Mouse (Mus musculus) lung, postnatal 0 days (tissue): ENCODE data around the gene Neu3. TPM values are rescaled to one million over a fixed set of nuclear protein-coding genes. Genes with fewer than 3 reads are reported as not detected.
A peak's percentile ranks its signal among the peaks of the same experiment; 100 is the strongest.

Experiments
- ATAC-seq: fragments of 200-750 bp; cut with Nextera tagmentation; 2 replicates; pipeline ENCODE4 v1.8.0; 2017; ENCODE audit warnings: moderate library complexity
- DNase-seq: peaks from one replicate; pipeline ENCODE4 v3.0.0-alpha.2; 2016; ENCODE audit warnings: low spot score
- H3K27ac ChIP-seq: fragments of 300-500 bp; sonication (generic); 2 replicates; pipeline ENCODE4 v1.5.1; 2014; ENCODE audit warnings: antibody characterized with exemption, mild to moderate bottlenecking, low read length, mixed read lengths
- H3K27me3 ChIP-seq: fragments of 300-500 bp; sonication (generic); replicated peaks from 2 replicates; pipeline ENCODE4 v1.6.1; 2014; ENCODE audit warnings: low read length, mixed read lengths; ENCODE audit not compliant: insufficient read depth
- H3K36me3 ChIP-seq: fragments of 300-500 bp; sonication (generic); 2 replicates; pipeline ENCODE4 v1.6.1; 2014; ENCODE audit warnings: low read length, mixed read lengths; ENCODE audit not compliant: insufficient read depth
- H3K4me1 ChIP-seq: fragments of 300-500 bp; sonication (generic); 2 replicates; pipeline ENCODE4 v1.6.1; 2014; ENCODE audit warnings: antibody characterized with exemption, low read depth, low read length, mixed read lengths; ENCODE audit not compliant: insufficient read depth
- H3K4me2 ChIP-seq: fragments of 300-500 bp; sonication (generic); replicated peaks from 2 replicates; pipeline ENCODE4 v1.6.1; 2014; ENCODE audit warnings: low read depth, mild to moderate bottlenecking, low read length, moderate library complexity, mixed read lengths
- H3K4me3 ChIP-seq: fragments of 300-500 bp; sonication (generic); 2 replicates; pipeline ENCODE4 v1.5.1; 2014; ENCODE audit warnings: low read depth, low read length
- H3K9ac ChIP-seq: fragments of 300-500 bp; sonication (generic); replicated peaks from 2 replicates; pipeline ENCODE4 v1.6.1; 2014; ENCODE audit warnings: low read depth, mild to moderate bottlenecking
- H3K9me3 ChIP-seq: fragments of 300-500 bp; sonication (generic); 2 replicates; pipeline ENCODE4 v1.6.1; 2016; ENCODE audit warnings: low read length, mixed read lengths
- CTCF ChIP-seq: IDR thresholded peaks from 2 replicates; pipeline ENCODE4 v1.5.1; 2016; ENCODE audit warnings: antibody characterized with exemption, mild to moderate bottlenecking
- EP300 ChIP-seq: IDR thresholded peaks from 2 replicates; pipeline ENCODE4 v1.6.1; 2016; ENCODE audit warnings: antibody characterized with exemption, mild to moderate bottlenecking, control low read depth
- WGBS: fragments of 180-500 bp; shearing (Covaris S2); extraction: QIAGEN DNeasy Blood & Tissue Kit; methylation state at CpG from one replicate; pipeline ENCODE4 v1.1.7; 2014; 5-methylcytosine and 5-hydroxymethylcytosine counted together
- polyA plus RNA-seq: library from polyadenylated mRNA; unstranded; fragments of >200 nt; fragmentation: Nextera tagmentation; extraction: Ambion mirVana; gene quantifications from 2 replicates; pipeline ENCODE4 v1.2.1, GENCODE M21; 2015

The Neu3 gene
- polyA plus RNA-seq, 1 experiment from 2014 or later = 7.6 TPM

GRCm38 (mm10) chr7:99864241-99865028, 36.2 kb upstream of the Neu3 start:
- peaks cover 3% of the 10 kb centered on the region; the same call in 1 of the 2 replicates for H3K4me1 ChIP-seq
- WGBS = 55% methylated on average over 11 of the region's 11 CpGs
- H3K9me3 ChIP-seq = no peaks in the 10 kb centered on the region
- TF ChIP-seq CTCF (no peak), EP300 (no peak)
- no peak overlapping the region for H3K4me3 ChIP-seq
- no peaks in the 10 kb centered on the region for H3K36me3 ChIP-seq
- H3K9ac ChIP-seq = no peak overlapping the region
- H3K27me3 ChIP-seq = no peaks in the 10 kb centered on the region
- ATAC-seq (no peak), DNase-seq (no peak)
- H3K27ac ChIP-seq = no peak overlapping the region
- H3K4me2 ChIP-seq = no peak overlapping the region

GRCm38 (mm10) chr7:99863362-99863761, 35.1 kb upstream of the Neu3 start, which contains the start of gene Spcs2:
TSS of gene Spcs2 (minus strand) at chr7:99863462.
- Histone ChIP-seq H3K9me3 (no peaks in the 10 kb centered on the region), H3K27me3 (no peaks in the 10 kb centered on the region), H3K4me1 (peaks cover 3% of the 10 kb centered on the region; the same call in 1 of the 2 replicates), H3K27ac (no peak within 1 kb of the TSS), H3K36me3 (no peaks in the 10 kb centered on the region), H3K4me2 (no peak within 1 kb of the TSS), H3K4me3 (no peak within 1 kb of the TSS), H3K9ac (no peak within 1 kb of the TSS)
- no peak for DNase-seq
- TF ChIP-seq EP300 = no peak
- no peak for TF ChIP-seq CTCF
- WGBS = 39% methylated on average over 7 of the region's 7 CpGs
- no peak for ATAC-seq

GRCm38 (mm10) chr7:99858813-99859585, 30.8 kb upstream of the Neu3 start, which contains the start of gene Xrra1:
TSS of gene Xrra1 (plus strand) at chr7:99859116.
- Histone ChIP-seq H3K4me3 (peak within 1 kb of the TSS; percentile 83), H3K9me3 (no peaks in the 10 kb centered on the region), H3K4me1 (peaks cover 8% of the 10 kb centered on the region; the same call in 1 of the 2 replicates), H3K27me3 (no peaks in the 10 kb centered on the region), H3K9ac (peak within 1 kb of the TSS; percentile 76), H3K27ac (peak within 1 kb of the TSS; percentile 54), H3K36me3 (no peaks in the 10 kb centered on the region), H3K4me2 (peak within 1 kb of the TSS; percentile 59)
- DNase-seq (peak; percentile 100), ATAC-seq (peak; percentile 99)
- under 1% methylated on average over 42 of the region's 42 CpGs for WGBS
- TF ChIP-seq EP300 = no peak
- no peak for TF ChIP-seq CTCF

DNA sequence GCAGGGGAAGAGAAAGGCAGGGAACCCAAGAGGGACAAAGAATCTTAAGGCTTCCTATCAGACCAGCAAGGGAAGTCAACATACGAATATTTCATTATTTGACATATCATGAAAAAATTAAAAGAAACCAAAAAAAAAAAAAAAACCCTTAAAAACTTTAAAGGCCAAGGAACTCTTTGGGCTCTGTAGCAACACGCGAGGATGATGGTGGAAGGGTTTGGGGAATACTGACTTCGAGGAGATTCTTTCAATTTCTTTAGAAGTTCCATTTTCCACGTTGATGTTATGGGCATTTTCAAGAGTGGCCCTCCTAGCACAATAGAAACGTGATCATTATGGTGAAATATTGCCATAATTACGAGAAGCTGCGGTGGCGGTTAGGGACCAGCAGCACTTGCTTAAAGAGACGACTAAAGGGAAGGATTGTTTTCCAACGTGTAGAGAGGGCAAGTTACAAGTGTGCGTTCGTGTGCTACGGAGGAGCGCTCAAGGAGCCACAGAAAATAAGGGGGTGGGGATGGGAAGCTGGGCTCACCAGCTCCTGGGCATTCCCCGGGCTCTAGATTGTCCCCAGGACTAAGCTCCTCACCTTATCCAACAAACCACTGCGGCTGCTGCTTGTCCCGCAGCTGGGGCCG, 30.1 kb upstream of the Neu3 start:
- Histone ChIP-seq H3K27ac (peak overlapping the region; percentile 54), H3K27me3 (no peaks in the 10 kb centered on the region), H3K4me3 (peak overlapping the region; percentile 83), H3K4me1 (peaks cover 8% of the 10 kb centered on the region; the same call in 1 of the 2 replicates), H3K9ac (peak overlapping the region; percentile 76), H3K36me3 (no peaks in the 10 kb centered on the region), H3K4me2 (peak overlapping the region; percentile 59), H3K9me3 (no peaks in the 10 kb centered on the region)
- WGBS = 1% methylated on average over 19 of the region's 19 CpGs
- DNase-seq (no peak), ATAC-seq (peak; percentile 27)
- TF ChIP-seq CTCF = no peak
- no peak for TF ChIP-seq EP300

GRCm38 (mm10) chr7:99856266-99856861, 28.1 kb upstream of the Neu3 start:
- no peaks in the 10 kb centered on the region for H3K27me3 ChIP-seq
- H3K36me3 ChIP-seq = no peaks in the 10 kb centered on the region
- no peak overlapping the region for H3K4me2 ChIP-seq
- no peaks in the 10 kb centered on the region for H3K9me3 ChIP-seq
- DNase-seq = no peak
- no peak overlapping the region for H3K9ac ChIP-seq
- ATAC-seq = no peak
- TF ChIP-seq EP300 (no peak), CTCF (no peak)
- 77% methylated on average over 14 of the region's 14 CpGs for WGBS
- peaks cover 8% of the 10 kb centered on the region; the same call in 1 of the 2 replicates for H3K4me1 ChIP-seq
- H3K27ac ChIP-seq = no peak overlapping the region
- no peak overlapping the region for H3K4me3 ChIP-seq
